Mouse (Mus musculus) layer of hippocampus, adult 9-11 months (tissue): ENCODE results near the gene Gm10337.

ENCODE experiments used
- DNase-seq: peaks from one replicate; pipeline ENCODE4 v3.0.0; 2022

Gm10337 gene

GRCm38 (mm10) chr15:102503447-102503846 lies at the start of gene Gm10337:
Gm10337 (plus strand) TSS chr15:102503722.
- DNase-seq, result no peak

- no peak for DNase-seq
These were observed 47.5 kb upstream of the Gm10337 start for GRCm38 (mm10) chr15:102455993-102456392.

- no peak for DNase-seq
These were observed 45.3 kb upstream of the Gm10337 start for GRCm38 (mm10) chr15:102458050-102458736.

- peak; percentile 96 for DNase-seq
These were observed 44.6 kb upstream of the Gm10337 start, which contains the start of gene Prr13 for GRCm38 (mm10) chr15:102458904-102459317. Prr13 (plus strand) TSS chr15:102459028.

GRCm38 (mm10) chr15:102459381-102459780 lies 44.1 kb upstream of the Gm10337 start:
- no peak for DNase-seq

- DNase-seq, result no peak
These were observed 43.7 kb upstream of the Gm10337 start for GRCm38 (mm10) chr15:102459847-102460246.

GRCm38 (mm10) chr15:102460409-102460808 lies 43.1 kb upstream of the Gm10337 start:
- no peak for DNase-seq

GRCm38 (mm10) chr15:102460971-102461370 lies 42.6 kb upstream of the Gm10337 start:
- no peak for DNase-seq

GRCm38 (mm10) chr15:102461430-102462075 lies 42.0 kb upstream of the Gm10337 start:
- DNase-seq, result no peak

- no peak for DNase-seq
These were observed 39.9 kb upstream of the Gm10337 start for GRCm38 (mm10) chr15:102463666-102464065.

GRCm38 (mm10) chr15:102468675-102469370 lies 34.7 kb upstream of the Gm10337 start:
- DNase-seq, result no peak

GRCm38 (mm10) chr15:102470183-102470604 lies 33.3 kb upstream of the Gm10337 start, which contains the start of gene Pcbp2:
Pcbp2 (plus strand) TSS chr15:102470539.
- peak; percentile 97 for DNase-seq

- DNase-seq, result peak; percentile 83
These were observed 32.8 kb upstream of the Gm10337 start for GRCm38 (mm10) chr15:102470605-102471294.

GRCm38 (mm10) chr15:102471295-102471645 lies 32.3 kb upstream of the Gm10337 start:
- DNase-seq, result no peak

- DNase-seq, result no peak
These were observed 31.8 kb upstream of the Gm10337 start for GRCm38 (mm10) chr15:102471727-102472126.

- DNase-seq, result no peak
These were observed 30.3 kb upstream of the Gm10337 start for GRCm38 (mm10) chr15:102473246-102473645.

- DNase-seq, result no peak
These were observed 29.0 kb upstream of the Gm10337 start for GRCm38 (mm10) chr15:102474520-102474919.

GRCm38 (mm10) chr15:102483136-102483535 lies 20.4 kb upstream of the Gm10337 start:
- no peak for DNase-seq

GRCm38 (mm10) chr15:102485853-102486252 lies 17.7 kb upstream of the Gm10337 start:
- DNase-seq, result no peak

GRCm38 (mm10) chr15:102487664-102488063 lies 15.9 kb upstream of the Gm10337 start:
- DNase-seq, result no peak

GRCm38 (mm10) chr15:102498322-102498721 lies 5.2 kb upstream of the Gm10337 start:
- DNase-seq, result no peak

GRCm38 (mm10) chr15:102499370-102499769 lies 4.2 kb upstream of the Gm10337 start:
- no peak for DNase-seq

- no peak for DNase-seq
These were observed 3.7 kb upstream of the Gm10337 start for GRCm38 (mm10) chr15:102499851-102500250.
